9 mouse cellular contexts compared by ENCODE assay signal in the genomic region with DNA sequence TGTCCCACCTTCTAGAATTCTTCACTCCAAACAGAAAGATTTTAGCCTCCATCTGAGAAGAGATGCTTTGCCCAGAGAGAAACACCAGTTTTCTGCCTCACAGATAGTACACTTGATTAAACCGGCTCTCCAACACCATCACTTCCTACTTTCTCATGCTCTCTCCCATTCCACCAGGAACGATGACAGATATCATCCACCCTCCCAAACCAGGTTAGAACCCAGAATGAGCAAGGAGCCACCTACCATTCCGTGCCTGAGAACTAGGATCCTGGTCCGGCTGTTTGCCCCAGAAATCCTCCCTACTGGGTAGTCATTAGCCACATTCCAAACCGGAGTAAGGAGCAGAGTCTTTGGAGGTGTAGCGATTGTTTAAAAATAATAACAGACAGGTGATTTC. TPM values are rescaled to one million over a fixed set of nuclear protein-coding genes. Genes with fewer than 3 reads are reported as not detected.
A peak's percentile ranks its signal among the peaks of the same experiment; 100 is the strongest.
DNase-seq lines count a peak whose midpoint lies in the region; ATAC-seq and TF ChIP-seq lines count a peak whose summit lies in the region.
"Had no signal": no experiment of that assay in that cellular context is flagged by ENCODE, and none has a peak within 500 bp of the region (broad histone marks: within the 10 kb centered on the region; RNA-seq: fewer than 3 reads in every experiment).

No protein-coding gene starts in this region.

- H3K9ac ChIP-seq in kidney, postnatal 0 days (ENCODE audit: low read depth, low read length) = no peak overlapping the region
- H3K9ac ChIP-seq in midbrain, postnatal 0 days (replicated peaks; ENCODE audit: low read length, poor library complexity, severe bottlenecking) = peak overlapping the region; percentile 64
- H3K9ac ChIP-seq: liver, embryonic 13.5 days had no signal

- H3K4me2 ChIP-seq in kidney, postnatal 0 days (ENCODE audit: low read length) = peak overlapping the region; percentile 49
- peak overlapping the region; percentile 60 for H3K4me2 ChIP-seq in midbrain, postnatal 0 days (ENCODE audit: low read depth, low read length, poor library complexity, severe bottlenecking)
- H3K4me2 ChIP-seq: liver, embryonic 13.5 days had no signal

- no peaks in the 10 kb centered on the region for H3K4me1 ChIP-seq in kidney, postnatal 0 days (replicated peaks; ENCODE audit: insufficient read depth, low read length)
- peaks cover 42% of the 10 kb centered on the region for H3K4me1 ChIP-seq in hindbrain, embryonic 10.5 days (replicated peaks)
- H3K4me1 ChIP-seq in midbrain, postnatal 0 days (ENCODE audit: insufficient read depth, low read length) = peaks cover 11% of the 10 kb centered on the region; the same call in 1 of the 2 replicates
- H3K4me1 ChIP-seq: liver, embryonic 13.5 days had no signal

- no peak for ATAC-seq in kidney, postnatal 0 days (replicated peaks; ENCODE audit: low FRiP score, low read depth)
- ATAC-seq in midbrain, postnatal 0 days (ENCODE audit: low FRiP score) = peak; percentile 17; the same call in 1 of the 2 replicates

- 41% methylated on average over 6 of the region's 6 CpGs for WGBS in kidney, postnatal 0 days
- 21% methylated on average over 6 of the region's 6 CpGs for WGBS in hindbrain, embryonic 10.5 days
- 2% methylated on average over 6 of the region's 6 CpGs for WGBS in midbrain, postnatal 0 days

- no peaks in the 10 kb centered on the region for H3K27me3 ChIP-seq in kidney, postnatal 0 days (ENCODE audit: insufficient read depth, low read length)
- no peaks in the 10 kb centered on the region for H3K27me3 ChIP-seq in hindbrain, embryonic 10.5 days (ENCODE audit: insufficient read depth, poor library complexity, severe bottlenecking)
- H3K27me3 ChIP-seq in midbrain, postnatal 0 days (ENCODE audit: insufficient read depth, low read length) = no peaks in the 10 kb centered on the region
- H3K27me3 ChIP-seq: liver, embryonic 13.5 days had no signal

- no peak overlapping the region for H3K4me3 ChIP-seq in kidney, postnatal 0 days (replicated peaks; ENCODE audit: low read depth, low read length)
- H3K4me3 ChIP-seq in hindbrain, embryonic 10.5 days = peak overlapping the region; percentile 56
- H3K4me3 ChIP-seq in midbrain, postnatal 0 days (ENCODE audit: low read depth, low read length) = peak overlapping the region; percentile 50
- H3K4me3 ChIP-seq: liver, embryonic 13.5 days had no signal

- no peak overlapping the region for H3K27ac ChIP-seq in kidney, postnatal 0 days
- peak overlapping the region; percentile 89 for H3K27ac ChIP-seq in hindbrain, embryonic 10.5 days
- H3K27ac ChIP-seq in midbrain, postnatal 0 days (ENCODE audit: low read depth, low read length) = peak overlapping the region; percentile 81
- H3K27ac ChIP-seq: liver, embryonic 13.5 days had no signal

- TF ChIP-seq CTCF in kidney, postnatal 0 days (IDR thresholded peaks at IDR 0.05; ENCODE audit: low read depth) = no peak
- no peak for TF ChIP-seq CTCF in midbrain, postnatal 0 days (IDR thresholded peaks at IDR 0.05)

- DNase-seq in kidney, postnatal 0 days (ENCODE audit: low spot score) = no peak
- DNase-seq in kidney, adult 9 months = no peak
- peak; percentile 53 to 72 for DNase-seq in cerebellum, postnatal 10 days
- DNase-seq in hindbrain, embryonic 10.5 days (ENCODE audit: low spot score) = peak; percentile 12
- peak; percentile 35 for DNase-seq in midbrain, postnatal 0 days (ENCODE audit: low spot score)
- no peak for DNase-seq in adrenal gland, adult 8-10 months
- no peak for DNase-seq in ovary, postnatal 10 days (ENCODE audit: low spot score)
- DNase-seq in kidney, adult 8-10 months = no peak
- DNase-seq: liver, embryonic 13.5 days had no signal

- no peaks in the 10 kb centered on the region for H3K36me3 ChIP-seq in kidney, postnatal 0 days (ENCODE audit: insufficient read depth, low read length)
- peaks cover 3% of the 10 kb centered on the region for H3K36me3 ChIP-seq in hindbrain, embryonic 10.5 days
- H3K36me3 ChIP-seq in midbrain, postnatal 0 days (ENCODE audit: insufficient read depth, low read length) = no peaks in the 10 kb centered on the region
- H3K36me3 ChIP-seq: liver, embryonic 13.5 days had no signal

- no peaks in the 10 kb centered on the region for H3K9me3 ChIP-seq in kidney, postnatal 0 days (replicated peaks; ENCODE audit: low read length)
- H3K9me3 ChIP-seq in hindbrain, embryonic 10.5 days = peaks cover 11% of the 10 kb centered on the region; the same call in 1 of the 2 replicates
- H3K9me3 ChIP-seq in midbrain, postnatal 0 days (ENCODE audit: low read length) = 0 out of 2 replicates have a peak, but pooled peaks cover 2% of the 10 kb centered on the region
- H3K9me3 ChIP-seq: liver, embryonic 13.5 days had no signal

RNA-seq across cellular contexts. Expression of a gene that starts 0.5 kb away (rescaled TPM):
- 0.40 and 0.41 TPM in 2 replicates for polyA plus RNA-seq in kidney, postnatal 0 days (2015; fragmentation: Nextera tagmentation; extraction: Ambion mirVana)
- 18.2 and 48.1 TPM in 2 replicates for polyA plus RNA-seq in hindbrain, embryonic 10.5 days (2016; fragmentation: Nextera tagmentation; extraction: Ambion mirVana)
- 35.8 and 46.6 TPM in 2 replicates for total RNA-seq in midbrain, postnatal 0 days (2014; rRNA removed)
- polyA plus RNA-seq in midbrain, postnatal 0 days (2015; fragmentation: Nextera tagmentation; extraction: Ambion mirVana) = 99.8 and 110 TPM in 2 replicates
- 10 to 100 TPM in 3 of 4 experiments, 1 to 10 TPM in 1; 7.6 to 15.2 (median 11.3) TPM for total RNA-seq in adrenal gland, adult 8-10 months (2022)

Comparison
In these comparisons a context has a peak if more than half of its experiments do, and no peak if none do; other contexts are left out.
1. DNase-seq: peak in cerebellum, postnatal 10 days (2 of 2), hindbrain, embryonic 10.5 days (single experiment) and midbrain, postnatal 0 days (single experiment); none in kidney, postnatal 0 days (single experiment), kidney, adult 9 months (single experiment), adrenal gland, adult 8-10 months (single experiment), ovary, postnatal 10 days (single experiment) and kidney, adult 8-10 months (0 of 2).
2. RNA of a gene that starts 0.5 kb away (polyA plus RNA-seq): 99.8 to 110 TPM in midbrain, postnatal 0 days and 18.2 to 48.1 TPM in hindbrain, embryonic 10.5 days; 0.40 to 0.41 TPM in kidney, postnatal 0 days; every median in the first group is over 10 times any median in the second.